Mouse (Mus musculus) G1E-ER4 (cell line): ENCODE measurements around the gene Ubl4a. TPM values are rescaled to one million over a fixed set of nuclear protein-coding genes. Genes with fewer than 3 reads are reported as not detected.

ENCODE experiments used
- GATA1 ChIP-seq: IDR thresholded peaks from one replicate; pipeline ENCODE4 v1.8.0; 2012; ENCODE audit warnings: low read length, inconsistent platforms
- polyA plus RNA-seq: library from polyadenylated mRNA; stranded (reverse); fragments of >175 nt; gene quantifications from 2 replicates; pipeline ENCODE4 v1.2.3, GENCODE M21; 2012

Ubl4a gene
- polyA plus RNA-seq = 28.9 and 40.3 TPM in 2 replicates

GRCm38 (mm10) chrX:74372888-74373549 lies at the start of gene Ubl4a, which contains the start of gene Slc10a3:
Ubl4a (minus strand) TSS chrX:74373218.
Slc10a3 (minus strand) TSS chrX:74373349.
- no peak for TF ChIP-seq GATA1

GRCm38 (mm10) chrX:74413377-74413776 lies 40.4 kb upstream of the Ubl4a start:
- TF ChIP-seq GATA1 = no peak

GRCm38 (mm10) chrX:74408340-74408739 lies 35.3 kb upstream of the Ubl4a start:
- TF ChIP-seq GATA1 = no peak

GRCm38 (mm10) chrX:74400136-74400535 lies 27.1 kb upstream of the Ubl4a start:
- TF ChIP-seq GATA1 = no peak

GRCm38 (mm10) chrX:74392535-74393443 lies 19.8 kb upstream of the Ubl4a start, which contains the start of the genes Fam3a and Ikbkg:
Fam3a (minus strand) TSS chrX:74393272.
Ikbkg (plus strand) TSS chrX:74393290.
- TF ChIP-seq GATA1 = no peak

GRCm38 (mm10) chrX:74388153-74388552 lies 15.1 kb upstream of the Ubl4a start:
- TF ChIP-seq GATA1 = no peak

- TF ChIP-seq GATA1 = no peak
Measured at GRCm38 (mm10) chrX:74384451-74384850, 11.4 kb upstream of the Ubl4a start.

GRCm38 (mm10) chrX:74368209-74368909 lies 4.7 kb downstream of the Ubl4a start:
- TF ChIP-seq GATA1 = no peak

GRCm38 (mm10) chrX:74367512-74367911 lies 5.5 kb downstream of the Ubl4a start:
- TF ChIP-seq GATA1 = no peak

GRCm38 (mm10) chrX:74359171-74359570 lies 13.8 kb downstream of the Ubl4a start:
- TF ChIP-seq GATA1 = no peak

GRCm38 (mm10) chrX:74353467-74353770 lies 19.6 kb downstream of the Ubl4a start, which contains the start of gene Lage3:
Lage3 (minus strand) TSS chrX:74353618.
- TF ChIP-seq GATA1 = no peak

- no peak for TF ChIP-seq GATA1
Measured at GRCm38 (mm10) chrX:74352645-74353466, 20.2 kb downstream of the Ubl4a start.

GRCm38 (mm10) chrX:74330166-74330930 lies 42.7 kb downstream of the Ubl4a start:
- TF ChIP-seq GATA1 = no peak

- TF ChIP-seq GATA1 = no peak
Measured at GRCm38 (mm10) chrX:74329215-74329671, 43.8 kb downstream of the Ubl4a start.
